Mouse (Mus musculus) bone marrow macrophage, adult 2 months (primary cell): ENCODE measurements around the gene Ngfr.

Experiments
- CTCF ChIP-seq: IDR thresholded peaks from 2 replicates; pipeline ENCODE4 v1.5.1; 2012; ENCODE audit warnings: low read depth, mild to moderate bottlenecking, low read length, moderate library complexity
- POLR2A ChIP-seq: IDR thresholded peaks from 2 replicates; pipeline ENCODE4 v1.6.1; 2012; ENCODE audit warnings: mild to moderate bottlenecking, low read depth, low read length, borderline replicate concordance

DNA sequence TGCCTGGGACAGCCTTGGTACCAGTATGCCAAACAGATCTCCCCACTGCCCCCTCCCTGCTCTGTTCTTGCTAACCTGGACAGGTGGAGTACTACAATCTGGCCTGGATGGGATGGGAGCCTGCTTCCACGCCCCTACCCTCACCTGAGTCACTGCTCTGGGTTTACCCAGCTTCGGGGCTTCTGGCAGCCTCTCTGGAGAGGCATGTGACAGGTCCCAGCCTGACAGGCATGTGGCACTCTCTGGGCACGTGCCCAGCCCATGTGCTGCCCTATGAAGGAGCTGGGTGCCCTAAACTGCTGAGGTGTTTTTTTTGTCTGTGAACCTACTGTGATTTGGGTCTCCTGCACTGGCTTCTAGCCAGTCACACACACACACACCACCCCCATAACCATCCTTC, 26.8 kb downstream of the Ngfr start:
- TF ChIP-seq POLR2A: no peak
- no peak for TF ChIP-seq CTCF
